Mouse (Mus musculus) liver, embryonic 12.5 days (tissue): ENCODE measurements around the gene Samd4. TPM values are rescaled to one million over a fixed set of nuclear protein-coding genes. Genes with fewer than 3 reads are reported as not detected.

Source experiments
- ATAC-seq: fragments of 200-750 bp; cut with Nextera tagmentation; 2 replicates; pipeline ENCODE4 v1.8.0; 2017; ENCODE audit warnings: moderate number of reproducible peaks, mild to moderate bottlenecking, moderate library complexity
- H3K27ac ChIP-seq: fragments of 300-500 bp; sonication (generic); 2 replicates; pipeline ENCODE4 v1.5.1; 2016; ENCODE audit warnings: mild to moderate bottlenecking
- H3K27me3 ChIP-seq: fragments of 300-500 bp; sonication (generic); replicated peaks from 2 replicates; pipeline ENCODE4 v1.6.1; 2016; ENCODE audit warnings: mild to moderate bottlenecking, moderate library complexity
- H3K36me3 ChIP-seq: fragments of 300-500 bp; sonication (generic); 2 replicates; pipeline ENCODE4 v1.6.1; 2016; ENCODE audit warnings: mild to moderate bottlenecking, moderate library complexity
- H3K4me1 ChIP-seq: fragments of 300-500 bp; sonication (generic); 2 replicates; pipeline ENCODE4 v1.6.1; 2016
- H3K4me2 ChIP-seq: fragments of 300-500 bp; sonication (generic); 2 replicates; pipeline ENCODE4 v1.6.1; 2016; ENCODE audit warnings: mild to moderate bottlenecking, moderate library complexity
- H3K4me3 ChIP-seq: fragments of 300-500 bp; sonication (generic); 2 replicates; pipeline ENCODE4 v1.5.1; 2016; ENCODE audit warnings: mild to moderate bottlenecking, moderate library complexity
- H3K9ac ChIP-seq: fragments of 300-500 bp; sonication (generic); 2 replicates; pipeline ENCODE4 v1.6.1; 2016; ENCODE audit warnings: mild to moderate bottlenecking, moderate library complexity
- H3K9me3 ChIP-seq: fragments of 300-500 bp; sonication (generic); replicated peaks from 2 replicates; pipeline ENCODE4 v1.6.1; 2016; ENCODE audit warnings: mild to moderate bottlenecking, moderate library complexity
- WGBS: fragments of 180-500 bp; shearing (Covaris S2); methylation state at CpG from one replicate; pipeline ENCODE4 v1.1.7; 2016; ENCODE audit not compliant: insufficient replicate concordance; 5-methylcytosine and 5-hydroxymethylcytosine counted together
- polyA plus RNA-seq: library from polyadenylated mRNA; unstranded; fragments of >200 nt; fragmentation: Nextera tagmentation; extraction: Ambion mirVana; gene quantifications from 2 replicates; pipeline ENCODE4 v1.2.1, GENCODE M21; 2016

Samd4 gene
- polyA plus RNA-seq, 1 experiment from 2014 or later: 0.67 TPM

DNA sequence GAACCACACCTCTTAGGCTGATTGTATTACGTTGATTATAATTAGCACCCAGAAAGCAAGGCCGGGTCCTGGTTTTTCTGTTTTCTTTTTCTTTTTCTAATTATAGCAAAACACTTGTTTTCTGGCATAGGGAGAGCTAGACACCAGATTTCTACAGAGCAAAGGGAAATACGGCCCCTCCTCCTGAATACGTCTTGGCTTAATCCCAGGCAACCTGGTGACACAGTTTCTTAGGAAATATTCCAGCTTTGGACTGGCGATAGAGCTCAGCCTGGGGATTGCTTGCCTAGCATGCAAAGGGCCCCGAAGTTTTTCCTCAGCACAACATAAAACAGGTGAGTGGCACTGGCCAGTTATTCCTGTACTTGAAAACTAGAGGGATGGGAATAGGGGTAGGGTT is 31.7 kb downstream of the Samd4 start:
- Histone ChIP-seq H3K36me3 (no peaks in the 10 kb centered on the region), H3K4me3 (no peak overlapping the region), H3K9me3 (no peaks in the 10 kb centered on the region), H3K9ac (no peak overlapping the region), H3K27me3 (no peaks in the 10 kb centered on the region), H3K4me1 (no peaks in the 10 kb centered on the region), H3K27ac (no peak overlapping the region), H3K4me2 (no peak overlapping the region)
- 67% methylated on average over 6 of the region's 6 CpGs for WGBS
- no peak for ATAC-seq

DNA sequence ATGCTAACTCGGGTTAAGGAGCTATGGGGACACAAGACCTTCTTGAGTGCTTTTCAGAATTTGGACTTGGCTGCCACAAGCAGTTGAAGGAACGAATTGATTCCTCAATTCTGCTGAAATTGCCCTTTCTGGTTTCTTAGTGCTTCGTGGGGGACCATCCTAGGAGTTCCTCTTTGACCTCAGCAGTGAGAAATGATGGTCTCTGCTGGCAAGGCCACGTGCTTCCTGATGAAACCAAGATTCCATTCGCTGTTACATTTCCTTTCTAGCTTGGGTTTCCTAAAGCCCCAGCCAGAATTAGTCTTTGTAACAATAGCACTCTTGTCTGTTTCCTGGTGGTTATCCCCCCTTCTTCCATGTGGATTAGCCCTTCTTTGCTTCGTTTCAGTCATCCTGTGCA is 32.9 kb downstream of the Samd4 start:
- no peak overlapping the region for H3K27ac ChIP-seq
- H3K9me3 ChIP-seq: no peaks in the 10 kb centered on the region
- no peak overlapping the region for H3K9ac ChIP-seq
- H3K4me2 ChIP-seq: no peak overlapping the region
- H3K36me3 ChIP-seq: no peaks in the 10 kb centered on the region
- no peak for ATAC-seq
- H3K4me1 ChIP-seq: no peaks in the 10 kb centered on the region
- no peaks in the 10 kb centered on the region for H3K27me3 ChIP-seq
- H3K4me3 ChIP-seq: no peak overlapping the region
- 23% methylated on average over 6 of the region's 6 CpGs for WGBS

DNA sequence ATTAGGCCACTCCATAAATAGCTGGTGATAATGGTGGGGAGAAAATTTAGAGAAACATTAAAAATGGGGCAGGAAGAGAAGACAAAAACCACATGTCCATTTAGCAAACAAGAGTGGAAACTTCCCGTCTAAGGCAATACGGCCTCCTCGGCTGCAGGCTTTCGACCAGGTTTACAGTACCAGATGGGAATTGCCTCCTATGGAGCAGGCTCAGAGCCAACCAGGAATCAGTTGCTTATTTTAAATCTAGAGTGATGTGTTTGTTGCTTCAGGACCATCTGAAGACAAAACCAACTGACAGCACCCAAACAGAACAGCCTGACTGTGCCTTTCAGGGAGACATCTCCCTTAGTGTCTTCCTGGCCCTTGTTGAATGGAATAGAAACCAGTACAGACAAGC is 33.9 kb downstream of the Samd4 start:
- Histone ChIP-seq H3K27me3 (no peaks in the 10 kb centered on the region), H3K36me3 (no peaks in the 10 kb centered on the region), H3K27ac (no peak overlapping the region), H3K9ac (no peak overlapping the region), H3K4me2 (no peak overlapping the region), H3K4me1 (no peaks in the 10 kb centered on the region), H3K9me3 (no peaks in the 10 kb centered on the region), H3K4me3 (no peak overlapping the region)
- 79% methylated on average over 4 of the region's 4 CpGs for WGBS
- no peak for ATAC-seq

DNA sequence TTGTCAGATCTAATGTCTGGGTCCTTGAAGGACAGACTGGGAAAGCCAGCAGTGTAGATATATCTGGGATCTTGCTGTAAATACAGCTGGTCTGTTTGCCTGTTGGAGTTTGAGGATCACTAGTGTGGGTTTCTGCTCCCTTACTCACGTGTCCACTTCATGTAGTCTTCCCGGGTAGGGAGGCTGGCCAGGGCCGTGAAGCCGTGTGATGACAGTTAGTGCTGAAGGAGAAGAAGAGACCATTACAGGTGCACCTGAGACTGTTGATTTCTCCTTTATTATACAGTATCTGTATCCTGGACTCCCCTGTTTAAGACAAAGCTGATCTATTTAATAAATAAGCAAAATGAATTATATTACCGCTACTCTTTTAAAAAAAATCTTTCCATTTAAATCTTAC is 34.5 kb downstream of the Samd4 start:
- H3K27me3 ChIP-seq: no peaks in the 10 kb centered on the region
- no peaks in the 10 kb centered on the region for H3K4me1 ChIP-seq
- H3K36me3 ChIP-seq: no peaks in the 10 kb centered on the region
- no peak overlapping the region for H3K4me3 ChIP-seq
- H3K4me2 ChIP-seq: no peak overlapping the region
- no peak overlapping the region for H3K27ac ChIP-seq
- ATAC-seq: no peak
- H3K9me3 ChIP-seq: no peaks in the 10 kb centered on the region
- WGBS: 87% methylated on average over 5 of the region's 5 CpGs
- no peak overlapping the region for H3K9ac ChIP-seq

DNA sequence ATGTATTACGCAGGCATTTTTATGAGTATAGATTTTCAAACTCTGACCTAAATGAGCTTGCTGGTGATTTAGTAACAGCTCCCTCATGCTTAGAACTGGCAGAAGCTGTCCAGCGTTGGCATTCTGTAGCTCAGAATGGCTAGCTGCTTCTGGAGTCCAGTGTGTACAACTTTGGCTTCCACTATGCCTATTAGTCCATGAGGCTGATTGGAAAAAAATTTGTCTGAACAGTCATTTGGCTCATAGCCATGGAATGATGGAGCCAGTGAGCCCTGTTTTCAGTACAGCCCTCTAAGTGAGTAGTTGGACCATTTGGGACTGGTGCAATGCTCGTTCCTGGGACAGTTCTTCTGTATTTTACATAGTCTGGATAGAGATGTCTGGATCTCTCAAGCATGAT is 34.9 kb downstream of the Samd4 start:
- no peaks in the 10 kb centered on the region for H3K9me3 ChIP-seq
- no peak for ATAC-seq
- no peak overlapping the region for H3K27ac ChIP-seq
- H3K9ac ChIP-seq: no peak overlapping the region
- H3K4me1 ChIP-seq: no peaks in the 10 kb centered on the region
- no peaks in the 10 kb centered on the region for H3K27me3 ChIP-seq
- H3K36me3 ChIP-seq: no peaks in the 10 kb centered on the region
- H3K4me3 ChIP-seq: no peak overlapping the region
- no peak overlapping the region for H3K4me2 ChIP-seq
- WGBS: 69% methylated on average over 3 of the region's 3 CpGs

DNA sequence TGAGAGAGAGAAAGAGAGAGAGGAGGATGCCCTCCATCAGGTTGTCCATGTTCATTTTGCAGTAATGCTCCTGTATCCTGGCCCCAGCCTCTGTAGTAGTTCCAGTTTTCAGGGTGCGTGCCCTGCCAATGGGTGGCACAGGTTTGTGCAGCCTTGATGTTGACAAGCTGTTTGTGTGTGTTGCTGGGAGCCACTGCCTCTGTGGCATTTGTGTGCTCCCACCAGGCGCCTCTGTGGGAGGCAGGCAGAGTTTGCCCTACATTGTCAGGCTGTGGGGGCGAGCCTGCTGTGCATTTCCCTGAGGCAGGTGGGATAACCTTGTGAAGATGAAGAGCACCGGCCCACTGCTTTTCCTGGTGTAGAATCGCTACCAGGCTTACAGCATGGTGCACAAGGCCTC is 37.8 kb downstream of the Samd4 start:
- Histone ChIP-seq H3K9ac (no peak overlapping the region), H3K4me2 (no peak overlapping the region), H3K27me3 (0 out of 2 replicates have a peak, but pooled peaks cover 3% of the 10 kb centered on the region), H3K4me3 (no peak overlapping the region), H3K36me3 (no peaks in the 10 kb centered on the region), H3K4me1 (no peaks in the 10 kb centered on the region), H3K9me3 (no peaks in the 10 kb centered on the region), H3K27ac (no peak overlapping the region)
- no peak for ATAC-seq
- 59% methylated on average over 5 of the region's 5 CpGs for WGBS

DNA sequence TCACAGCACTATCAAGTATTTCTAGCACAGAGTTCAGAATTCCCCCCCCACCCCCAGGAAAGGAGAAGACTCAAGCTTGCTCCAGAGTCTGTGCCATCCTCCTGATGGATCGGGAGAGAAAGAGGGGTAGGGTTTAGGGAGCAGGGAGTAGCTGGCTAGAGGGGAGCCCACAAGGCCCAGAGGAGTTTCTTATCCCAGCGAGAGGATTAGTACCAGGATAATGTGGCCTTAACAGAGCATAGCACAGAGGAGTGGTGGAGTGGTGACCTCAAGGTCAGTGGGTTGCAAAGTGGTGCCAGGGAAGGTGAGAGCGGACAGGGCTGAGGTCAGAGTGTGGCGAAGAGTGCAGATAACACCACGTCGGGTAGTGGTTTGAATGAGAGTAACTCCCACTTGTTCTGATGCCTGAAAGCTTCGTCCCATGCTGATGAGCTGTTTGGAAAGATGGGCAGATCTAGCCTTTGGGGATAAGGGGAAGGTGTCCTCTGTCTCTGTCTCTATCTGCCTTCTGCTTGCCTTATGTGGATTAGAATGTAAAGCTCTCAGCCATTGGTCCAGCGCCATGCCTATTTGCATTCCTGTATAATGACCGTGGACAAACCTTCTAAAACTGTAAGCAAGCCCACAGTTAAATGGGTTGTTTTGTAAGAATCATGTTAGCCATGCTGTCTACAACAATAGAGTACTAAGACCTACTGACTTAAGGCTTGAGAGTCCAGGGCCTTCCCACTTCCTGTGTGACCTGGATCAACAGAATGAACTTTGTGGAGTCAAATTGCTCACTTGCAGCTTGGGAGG is 38.7 kb downstream of the Samd4 start:
- Histone ChIP-seq H3K4me2 (no peak overlapping the region), H3K4me3 (no peak overlapping the region), H3K27me3 (0 out of 2 replicates have a peak, but pooled peaks cover 3% of the 10 kb centered on the region), H3K4me1 (no peaks in the 10 kb centered on the region), H3K36me3 (no peaks in the 10 kb centered on the region), H3K9ac (no peak overlapping the region), H3K9me3 (no peaks in the 10 kb centered on the region), H3K27ac (no peak overlapping the region)
- WGBS: 57% methylated on average over 9 of the region's 9 CpGs
- ATAC-seq: no peak

DNA sequence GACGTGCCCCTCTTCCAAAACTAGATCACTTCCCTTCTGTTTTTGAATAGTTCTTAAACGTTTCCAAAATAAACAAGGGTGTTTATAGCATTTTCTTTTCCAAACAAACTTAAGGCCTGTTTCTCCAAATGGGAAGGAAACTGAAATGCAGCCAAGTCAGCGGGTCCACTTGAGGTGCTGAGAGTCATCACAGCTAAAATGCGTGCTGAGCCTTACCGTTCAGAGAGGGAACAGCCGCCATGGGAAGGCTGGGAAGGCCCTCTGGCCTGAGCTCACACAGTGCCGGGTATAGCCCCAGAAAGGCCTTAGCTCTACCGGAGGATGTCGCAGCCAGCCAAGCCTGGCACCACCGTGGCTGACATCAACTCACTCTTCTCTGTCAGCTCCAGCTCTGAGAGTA is 41.3 kb downstream of the Samd4 start:
- Histone ChIP-seq H3K27me3 (0 out of 2 replicates have a peak, but pooled peaks cover 3% of the 10 kb centered on the region), H3K4me3 (no peak overlapping the region), H3K4me2 (no peak overlapping the region), H3K27ac (no peak overlapping the region), H3K9ac (no peak overlapping the region), H3K4me1 (no peaks in the 10 kb centered on the region), H3K36me3 (no peaks in the 10 kb centered on the region), H3K9me3 (no peaks in the 10 kb centered on the region)
- 69% methylated on average over 10 of the region's 10 CpGs for WGBS
- ATAC-seq: no peak

DNA sequence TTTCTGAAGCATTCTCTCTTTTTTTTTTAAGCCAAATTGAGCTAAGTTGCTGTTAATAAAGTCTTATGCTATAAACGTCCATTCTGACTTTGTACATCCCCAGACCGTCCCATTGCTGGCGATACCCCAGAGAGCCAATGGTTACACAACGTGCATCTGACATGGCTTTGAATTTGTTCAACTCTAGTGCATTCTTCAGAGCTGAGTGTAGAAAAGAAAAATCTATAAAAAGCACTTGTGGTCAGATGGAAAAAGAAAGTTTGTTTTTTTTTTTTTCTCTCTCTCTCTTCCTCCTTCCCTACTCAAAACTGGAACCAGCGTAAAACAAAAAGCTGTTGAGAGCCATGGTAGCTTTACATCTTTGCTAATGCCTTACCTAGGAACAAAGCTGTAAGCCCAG is 41.8 kb downstream of the Samd4 start:
- H3K4me2 ChIP-seq: no peak overlapping the region

DNA sequence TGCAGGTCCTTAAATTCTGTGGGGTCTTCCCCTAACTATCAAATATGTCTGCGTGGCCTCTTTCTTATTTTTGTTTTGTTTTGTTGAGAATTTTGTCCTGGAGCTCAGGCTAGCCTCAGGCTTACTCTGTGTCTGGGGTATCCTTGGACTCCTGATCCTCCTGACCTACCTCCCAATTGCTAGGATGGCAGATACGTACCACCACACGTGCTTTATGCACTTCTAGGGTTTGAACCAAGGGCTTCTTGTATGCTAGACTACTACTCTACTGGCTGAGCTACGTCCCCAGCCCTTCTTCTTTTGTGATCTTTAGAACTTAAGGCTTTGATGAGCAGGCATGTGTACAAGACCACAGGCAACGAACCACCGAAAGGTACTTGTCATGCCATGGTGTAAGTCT is 45.9 kb downstream of the Samd4 start:
- H3K9ac ChIP-seq: no peak overlapping the region
- H3K4me2 ChIP-seq: no peak overlapping the region
- no peak overlapping the region for H3K27ac ChIP-seq
- no peak overlapping the region for H3K4me3 ChIP-seq
- no peak for ATAC-seq
- H3K9me3 ChIP-seq: no peaks in the 10 kb centered on the region
- no peaks in the 10 kb centered on the region for H3K36me3 ChIP-seq
- no peaks in the 10 kb centered on the region for H3K4me1 ChIP-seq
- 69% methylated on average over 6 of the region's 6 CpGs for WGBS
- 0 out of 2 replicates have a peak, but pooled peaks cover 3% of the 10 kb centered on the region for H3K27me3 ChIP-seq

More for the DNA sequence above, 41.8 kb downstream of the Samd4 start:
- WGBS: 61% methylated on average over 5 of the region's 5 CpGs
- H3K4me1 ChIP-seq: no peaks in the 10 kb centered on the region
- H3K27ac ChIP-seq: no peak overlapping the region
- no peak overlapping the region for H3K4me3 ChIP-seq
- ATAC-seq: no peak
- H3K36me3 ChIP-seq: no peaks in the 10 kb centered on the region
- H3K27me3 ChIP-seq: 0 out of 2 replicates have a peak, but pooled peaks cover 3% of the 10 kb centered on the region
- H3K9me3 ChIP-seq: no peaks in the 10 kb centered on the region
- no peak overlapping the region for H3K9ac ChIP-seq

DNA sequence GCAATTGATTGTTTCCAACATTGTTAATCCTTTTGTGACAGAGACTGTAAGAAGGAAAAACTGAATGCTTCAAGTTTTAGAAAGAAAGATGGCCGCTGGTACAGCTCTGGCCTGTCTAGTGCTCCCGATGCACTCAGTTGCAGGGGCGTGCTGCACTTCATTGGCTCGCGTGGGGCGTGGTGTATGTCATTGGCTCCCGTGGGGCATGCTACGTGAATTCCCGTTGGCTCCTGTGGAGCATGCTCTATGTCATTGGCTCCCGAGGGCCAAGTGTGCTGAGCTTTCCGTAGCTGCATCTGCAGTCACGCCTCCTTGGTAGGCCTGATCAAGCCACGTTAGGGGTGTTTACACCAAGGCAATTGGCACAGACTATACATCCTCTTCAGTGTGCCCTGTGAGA is 49.5 kb downstream of the Samd4 start:
- Histone ChIP-seq H3K27me3 (no peaks in the 10 kb centered on the region), H3K9me3 (no peaks in the 10 kb centered on the region), H3K27ac (no peak overlapping the region), H3K9ac (no peak overlapping the region), H3K4me3 (no peak overlapping the region), H3K4me1 (no peaks in the 10 kb centered on the region), H3K36me3 (no peaks in the 10 kb centered on the region), H3K4me2 (no peak overlapping the region)
- WGBS: 76% methylated on average over 13 of the region's 13 CpGs
- no peak for ATAC-seq

DNA sequence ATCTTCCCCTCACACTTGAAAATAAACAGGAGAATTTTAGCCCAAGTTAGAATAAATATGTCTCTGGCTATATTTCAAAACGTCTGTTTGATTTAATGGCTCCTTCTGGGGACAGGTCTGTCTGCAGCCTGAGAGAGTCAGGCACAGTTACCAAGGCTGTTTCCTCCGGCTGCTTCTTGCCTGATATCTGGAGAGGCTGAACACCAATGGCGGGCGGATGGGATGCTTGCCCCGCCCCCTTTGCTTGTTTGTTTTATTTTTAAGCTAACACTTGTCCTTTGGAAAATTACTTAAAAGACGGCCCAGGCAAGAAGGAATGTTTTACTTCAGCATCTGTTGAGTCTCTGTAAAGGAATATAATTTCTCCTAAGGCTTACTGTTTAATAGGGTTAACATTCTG is 50.1 kb downstream of the Samd4 start:
- Histone ChIP-seq H3K9ac (no peak overlapping the region), H3K9me3 (no peaks in the 10 kb centered on the region), H3K27me3 (no peaks in the 10 kb centered on the region), H3K4me1 (no peaks in the 10 kb centered on the region), H3K27ac (no peak overlapping the region), H3K4me2 (no peak overlapping the region), H3K4me3 (no peak overlapping the region), H3K36me3 (no peaks in the 10 kb centered on the region)
- no peak for ATAC-seq
- WGBS: 36% methylated on average over 6 of the region's 6 CpGs

DNA sequence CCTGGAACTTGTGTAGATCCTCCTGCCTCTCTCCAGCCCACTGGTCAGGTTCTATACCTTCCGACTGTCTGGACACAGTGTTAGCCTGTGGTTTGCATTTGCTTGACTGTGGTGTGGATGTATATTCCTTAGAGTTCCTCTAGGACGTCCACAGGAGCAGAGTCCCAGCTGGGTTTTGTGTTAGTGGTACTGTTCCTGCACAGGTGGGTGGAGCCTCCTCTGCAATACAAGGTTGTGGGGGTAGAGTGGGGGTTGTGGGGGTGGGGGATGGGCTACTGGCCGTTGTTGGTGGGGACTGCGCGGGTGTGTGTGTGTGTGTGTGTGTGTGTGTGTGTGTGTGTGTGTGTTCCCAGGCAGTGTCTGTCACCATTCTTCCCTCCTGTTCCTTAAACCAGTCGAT is 58.4 kb downstream of the Samd4 start:
- no peak for ATAC-seq
- H3K27ac ChIP-seq: no peak overlapping the region
- 60% methylated on average over 6 of the region's 6 CpGs for WGBS
- no peaks in the 10 kb centered on the region for H3K36me3 ChIP-seq
- H3K9ac ChIP-seq: no peak overlapping the region
- no peaks in the 10 kb centered on the region for H3K9me3 ChIP-seq
- H3K4me1 ChIP-seq: 0 out of 2 replicates have a peak, but pooled peaks cover 3% of the 10 kb centered on the region
- no peak overlapping the region for H3K4me3 ChIP-seq
- no peak overlapping the region for H3K4me2 ChIP-seq
- no peaks in the 10 kb centered on the region for H3K27me3 ChIP-seq
